ENCODE assay signal across 11 mouse cellular contexts in genomic region chr4:155123868-155124534, GRCm38 (mm10). TPM values are rescaled to one million over a fixed set of nuclear protein-coding genes. Genes with fewer than 3 reads are reported as not detected.
DNase-seq lines count a peak whose midpoint lies in the region; ATAC-seq lines count a peak whose summit lies in the region.
"Had no signal": no experiment of that assay in that cellular context is flagged by ENCODE, and none has a peak within 500 bp of the region (broad histone marks: within the 10 kb centered on the region; RNA-seq: fewer than 3 reads in every experiment).

No protein-coding gene starts in this region.

- no peak overlapping the region for H3K4me3 ChIP-seq in heart, embryonic 12.5 days
- H3K4me3 ChIP-seq in lung, embryonic 15.5 days: no peak overlapping the region
- no peak overlapping the region for H3K4me3 ChIP-seq in embryonic facial prominence, embryonic 12.5 days
- H3K4me3 ChIP-seq in limb, embryonic 10.5 days: no peak overlapping the region
- H3K4me3 ChIP-seq: midbrain, embryonic 15.5 days; stomach, embryonic 15.5 days had no signal

- no peak overlapping the region for H3K4me2 ChIP-seq in heart, embryonic 12.5 days
- no peak overlapping the region for H3K4me2 ChIP-seq in lung, embryonic 15.5 days
- H3K4me2 ChIP-seq in embryonic facial prominence, embryonic 12.5 days (replicated peaks): no peak overlapping the region
- H3K4me2 ChIP-seq: lung, embryonic 14.5 days; midbrain, embryonic 15.5 days; stomach, embryonic 15.5 days had no signal

- H3K27me3 ChIP-seq in heart, embryonic 12.5 days (replicated peaks): no peaks in the 10 kb centered on the region
- H3K27me3 ChIP-seq in lung, embryonic 15.5 days: no peaks in the 10 kb centered on the region
- H3K27me3 ChIP-seq in embryonic facial prominence, embryonic 12.5 days: no peaks in the 10 kb centered on the region
- H3K27me3 ChIP-seq in limb, embryonic 10.5 days (ENCODE audit: low read depth, poor library complexity, severe bottlenecking): 0 out of 2 replicates have a peak, but pooled peaks cover 6% of the 10 kb centered on the region
- H3K27me3 ChIP-seq: midbrain, embryonic 15.5 days; stomach, embryonic 15.5 days had no signal

- H3K4me1 ChIP-seq in heart, embryonic 12.5 days (replicated peaks): peaks cover 73% of the 10 kb centered on the region
- H3K4me1 ChIP-seq in lung, embryonic 15.5 days: peaks cover 54% of the 10 kb centered on the region
- H3K4me1 ChIP-seq in embryonic facial prominence, embryonic 12.5 days: peaks cover 27% of the 10 kb centered on the region
- H3K4me1 ChIP-seq in limb, embryonic 10.5 days: peaks cover 66% of the 10 kb centered on the region

- no peaks in the 10 kb centered on the region for H3K36me3 ChIP-seq in heart, embryonic 12.5 days
- H3K36me3 ChIP-seq in lung, embryonic 15.5 days: no peaks in the 10 kb centered on the region
- no peaks in the 10 kb centered on the region for H3K36me3 ChIP-seq in embryonic facial prominence, embryonic 12.5 days
- no peaks in the 10 kb centered on the region for H3K36me3 ChIP-seq in limb, embryonic 10.5 days
- H3K36me3 ChIP-seq: midbrain, embryonic 15.5 days; stomach, embryonic 15.5 days had no signal

- H3K9me3 ChIP-seq in heart, embryonic 12.5 days (replicated peaks): no peaks in the 10 kb centered on the region
- H3K9me3 ChIP-seq in lung, embryonic 15.5 days: no peaks in the 10 kb centered on the region
- no peaks in the 10 kb centered on the region for H3K9me3 ChIP-seq in embryonic facial prominence, embryonic 12.5 days
- H3K9me3 ChIP-seq in limb, embryonic 10.5 days (replicated peaks): no peaks in the 10 kb centered on the region
- H3K9me3 ChIP-seq: midbrain, embryonic 15.5 days; stomach, embryonic 15.5 days had no signal

- DNase-seq in heart, adult 8-10 months (ENCODE audit: low spot score): no peak
- no peak for DNase-seq in lung, postnatal 4 days
- DNase-seq in limb, embryonic 10.5 days (ENCODE audit: low spot score): no peak
- DNase-seq in cerebellum, postnatal 36 days: no peak
- no peak for DNase-seq in natural killer cell, adult 2 months (ENCODE audit: low spot score in 2 of 2)
- DNase-seq: lung, embryonic 14.5 days had no signal

- 0 out of 2 replicates have a peak overlapping the region, but pooled peaks have one; percentile 84 for H3K27ac ChIP-seq in heart, embryonic 12.5 days (ENCODE audit: poor library complexity, severe bottlenecking)
- H3K27ac ChIP-seq in lung, embryonic 15.5 days: 0 out of 2 replicates have a peak overlapping the region, but pooled peaks have one; percentile 93
- H3K27ac ChIP-seq in embryonic facial prominence, embryonic 12.5 days: 0 out of 2 replicates have a peak overlapping the region, but pooled peaks have one; percentile 94
- H3K27ac ChIP-seq in limb, embryonic 10.5 days: peak overlapping the region; percentile 51; the same call in 1 of the 2 replicates
- H3K27ac ChIP-seq: midbrain, embryonic 15.5 days had no signal

- 67% methylated on average over 9 of the region's 9 CpGs for WGBS in heart, embryonic 12.5 days
- WGBS in lung, embryonic 15.5 days: 72% methylated on average over 9 of the region's 9 CpGs
- 82% methylated on average over 9 of the region's 9 CpGs for WGBS in embryonic facial prominence, embryonic 12.5 days
- 87% methylated on average over 9 of the region's 9 CpGs for WGBS in limb, embryonic 10.5 days

- 0 out of 2 replicates have a peak overlapping the region, but pooled peaks have one; percentile 21 for H3K9ac ChIP-seq in heart, embryonic 12.5 days
- H3K9ac ChIP-seq in lung, embryonic 15.5 days: no peak overlapping the region
- H3K9ac ChIP-seq in embryonic facial prominence, embryonic 12.5 days: no peak overlapping the region
- H3K9ac ChIP-seq: lung, embryonic 14.5 days; midbrain, embryonic 15.5 days; stomach, embryonic 15.5 days had no signal

- ATAC-seq in heart, embryonic 12.5 days (ENCODE audit: insufficient number of reproducible peaks, low FRiP score): no peak
- ATAC-seq in lung, embryonic 15.5 days (ENCODE audit: borderline replicate concordance, extremely low read depth, low FRiP score, low TSS enrichment): no peak
- ATAC-seq in embryonic facial prominence, embryonic 12.5 days (ENCODE audit: insufficient number of reproducible peaks, insufficient read depth, low FRiP score, low TSS enrichment): no peak
- ATAC-seq: midbrain, embryonic 15.5 days had no signal

RNA-seq across cellular contexts. Expression of gene Morn1, which starts 37.6 kb away (rescaled TPM):
- 3.1 and 3.9 TPM in 2 replicates for polyA plus RNA-seq in heart, embryonic 12.5 days (2016; fragmentation: Nextera tagmentation; extraction: Ambion mirVana)
- total RNA-seq in heart, adult 8-10 months (2022): 1 to 10 TPM in 3 of 4 experiments, under 1 TPM in 1; 0.60 to 4.4 (median 1.8) TPM
- 5.9 and 7.7 TPM in 2 replicates for polyA plus RNA-seq in lung, embryonic 15.5 days (2015; fragmentation: Nextera tagmentation; extraction: Ambion mirVana)
- 5.1 and 7.7 TPM in 2 replicates for polyA plus RNA-seq in embryonic facial prominence, embryonic 12.5 days (2016; fragmentation: Nextera tagmentation; extraction: Ambion mirVana)
- polyA plus RNA-seq in limb, embryonic 10.5 days (2016; fragmentation: Nextera tagmentation; extraction: Ambion mirVana): 3.5 and 6.5 TPM in 2 replicates

RNA-seq across cellular contexts. Expression of gene Rer1, which starts 37.8 kb away (rescaled TPM):
- 136 and 144 TPM in 2 replicates for polyA plus RNA-seq in heart, embryonic 12.5 days (2016; fragmentation: Nextera tagmentation; extraction: Ambion mirVana)
- 10 to 100 TPM; 64.2 to 73.4 (median 68.4) TPM for total RNA-seq in heart, adult 8-10 months (2022)
- polyA plus RNA-seq in lung, embryonic 15.5 days (2015; fragmentation: Nextera tagmentation; extraction: Ambion mirVana): 157 and 163 TPM in 2 replicates
- 139 and 143 TPM in 2 replicates for polyA plus RNA-seq in embryonic facial prominence, embryonic 12.5 days (2016; fragmentation: Nextera tagmentation; extraction: Ambion mirVana)
- polyA plus RNA-seq in limb, embryonic 10.5 days (2016; fragmentation: Nextera tagmentation; extraction: Ambion mirVana): 133 and 142 TPM in 2 replicates

RNA-seq across cellular contexts. Expression of gene Pex10, which starts 57.2 kb away (rescaled TPM):
- 15.3 and 15.9 TPM in 2 replicates for polyA plus RNA-seq in heart, embryonic 12.5 days (2016; fragmentation: Nextera tagmentation; extraction: Ambion mirVana)
- 10 to 100 TPM; 18.5 to 26.0 (median 22.6) TPM for total RNA-seq in heart, adult 8-10 months (2022)
- polyA plus RNA-seq in lung, embryonic 15.5 days (2015; fragmentation: Nextera tagmentation; extraction: Ambion mirVana): 21.1 and 26.2 TPM in 2 replicates
- 23.3 and 23.7 TPM in 2 replicates for polyA plus RNA-seq in embryonic facial prominence, embryonic 12.5 days (2016; fragmentation: Nextera tagmentation; extraction: Ambion mirVana)
- polyA plus RNA-seq in limb, embryonic 10.5 days (2016; fragmentation: Nextera tagmentation; extraction: Ambion mirVana): 23.8 and 26.0 TPM in 2 replicates
